Mouse (Mus musculus) 416B (cell line): ENCODE data around the gene 6430571L13Rik.
A peak's percentile ranks its signal among the peaks of the same experiment; 100 is the strongest.

ENCODE experiments used
- DNase-seq: peaks from one replicate; pipeline ENCODE4 v3.0.0; 2011; ENCODE audit warnings: low read depth

The 6430571L13Rik gene

GRCm38 (mm10) chr9:107340911-107341645 lies 676 bp downstream of the 6430571L13Rik start:
- no peak for DNase-seq

GRCm38 (mm10) chr9:107342201-107342709 lies 1.9 kb downstream of the 6430571L13Rik start:
- no peak for DNase-seq

GRCm38 (mm10) chr9:107343146-107343943 lies 2.9 kb downstream of the 6430571L13Rik start:
- no peak for DNase-seq

- no peak for DNase-seq
Observed at GRCm38 (mm10) chr9:107344027-107344426, 3.6 kb downstream of the 6430571L13Rik start.

- no peak for DNase-seq
Observed at GRCm38 (mm10) chr9:107346081-107346480, 5.7 kb downstream of the 6430571L13Rik start.

GRCm38 (mm10) chr9:107347586-107348183 lies 7.3 kb downstream of the 6430571L13Rik start:
- no peak for DNase-seq

- no peak for DNase-seq
Observed at GRCm38 (mm10) chr9:107349321-107349720, 8.9 kb downstream of the 6430571L13Rik start.

GRCm38 (mm10) chr9:107354826-107355225 lies 14.4 kb downstream of the 6430571L13Rik start:
- DNase-seq = no peak

- peak; percentile 79 for DNase-seq
Observed at GRCm38 (mm10) chr9:107355870-107356765, 15.7 kb downstream of the 6430571L13Rik start.

GRCm38 (mm10) chr9:107357651-107358050 lies 17.2 kb downstream of the 6430571L13Rik start:
- DNase-seq = peak; percentile 61

GRCm38 (mm10) chr9:107360989-107361388 lies 20.6 kb downstream of the 6430571L13Rik start:
- no peak for DNase-seq

- DNase-seq = peak; percentile 44
Observed at GRCm38 (mm10) chr9:107366644-107367043, 26.2 kb downstream of the 6430571L13Rik start.

- DNase-seq = no peak
Observed at GRCm38 (mm10) chr9:107368302-107368701, 27.9 kb downstream of the 6430571L13Rik start.

GRCm38 (mm10) chr9:107369270-107370105 lies 29.1 kb downstream of the 6430571L13Rik start:
- DNase-seq = no peak

GRCm38 (mm10) chr9:107370106-107370463 lies 29.7 kb downstream of the 6430571L13Rik start:
- DNase-seq = no peak

- DNase-seq = no peak
Observed at GRCm38 (mm10) chr9:107372441-107372840, 32.0 kb downstream of the 6430571L13Rik start.

GRCm38 (mm10) chr9:107374623-107375022 lies 34.2 kb downstream of the 6430571L13Rik start:
- DNase-seq = no peak

- DNase-seq = no peak
Observed at GRCm38 (mm10) chr9:107375451-107375850, 35.0 kb downstream of the 6430571L13Rik start.

GRCm38 (mm10) chr9:107377961-107378512 lies 37.6 kb downstream of the 6430571L13Rik start:
- DNase-seq = no peak

GRCm38 (mm10) chr9:107381723-107382122 lies 41.3 kb downstream of the 6430571L13Rik start:
- peak; percentile 9 for DNase-seq
